Mouse (Mus musculus): Measurements from ENCODE around the gene Nsun2.

The Nsun2 gene

GRCm38 (mm10) chr13:69524158-69524530, 9.4 kb upstream of the Nsun2 start:
- DNase-seq (ENCODE audit: low spot score in 2 of 2), result no peak

GRCm38 (mm10) chr13:69525867-69526266, 7.7 kb upstream of the Nsun2 start:
- DNase-seq (ENCODE audit: low spot score in 2 of 2), result no peak

- no peak for DNase-seq (ENCODE audit: low spot score in 2 of 2)
Observed at GRCm38 (mm10) chr13:69528531-69528930, 5.0 kb upstream of the Nsun2 start.

GRCm38 (mm10) chr13:69530156-69530555, 3.4 kb upstream of the Nsun2 start:
- DNase-seq (ENCODE audit: low spot score in 2 of 2), result no peak

- DNase-seq (ENCODE audit: low spot score in 2 of 2), result no peak
Observed at GRCm38 (mm10) chr13:69530951-69531350, 2.6 kb upstream of the Nsun2 start.

GRCm38 (mm10) chr13:69531431-69531830, 2.1 kb upstream of the Nsun2 start:
- no peak for DNase-seq (ENCODE audit: low spot score in 2 of 2)

DNA sequence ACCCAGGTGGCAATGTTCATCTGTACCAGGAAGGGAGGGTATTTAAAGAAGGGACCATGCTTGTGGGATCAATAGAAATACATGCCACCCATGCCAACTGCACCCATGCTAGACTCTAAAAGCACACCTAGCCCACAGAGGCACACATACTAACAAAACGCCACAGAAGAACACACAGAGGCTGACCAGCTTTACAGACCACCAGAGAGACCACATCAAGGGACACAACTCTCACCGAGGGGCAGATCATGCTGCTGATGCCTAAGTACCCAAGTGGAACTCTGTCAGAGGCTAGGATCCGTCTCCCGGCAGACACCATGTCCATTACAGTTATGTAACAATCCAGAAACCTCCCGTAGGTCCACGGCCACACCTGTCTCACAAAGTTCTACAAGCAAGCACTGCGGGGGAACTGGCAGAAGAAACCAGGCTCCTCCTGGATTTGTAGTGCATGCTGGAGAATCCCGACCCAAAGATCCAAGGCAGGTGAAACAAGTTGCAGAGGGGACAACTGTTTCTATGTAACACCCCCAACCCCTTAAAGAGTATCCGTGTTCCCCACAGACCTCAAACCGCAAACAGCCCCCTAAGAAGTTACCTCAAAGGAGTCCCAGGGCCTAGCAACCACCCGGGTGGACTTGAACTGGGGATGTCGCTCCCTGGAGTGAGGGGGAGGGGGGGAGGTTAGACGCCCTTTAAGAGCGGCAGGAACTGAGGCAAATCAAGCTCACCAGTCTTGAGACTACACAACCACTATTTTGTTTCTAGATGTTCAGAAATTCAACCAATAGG, 1.2 kb upstream of the Nsun2 start:
- DNase-seq (ENCODE audit: low spot score in 2 of 2), result no peak

GRCm38 (mm10) chr13:69532893-69533404, 597 bp upstream of the Nsun2 start:
- no peak for DNase-seq (ENCODE audit: low spot score in 2 of 2)

- DNase-seq (ENCODE audit: low spot score in 2 of 2), result no peak
Observed at GRCm38 (mm10) chr13:69534334-69534653, 748 bp downstream of the Nsun2 start, which contains the start of gene Tent4a. Gene Tent4a, minus strand, starts transcription at chr13:69534617.

GRCm38 (mm10) chr13:69534654-69535551, 1.4 kb downstream of the Nsun2 start:
- peak; percentile 98 to 99 for DNase-seq (ENCODE audit: low spot score in 2 of 2)

DNA sequence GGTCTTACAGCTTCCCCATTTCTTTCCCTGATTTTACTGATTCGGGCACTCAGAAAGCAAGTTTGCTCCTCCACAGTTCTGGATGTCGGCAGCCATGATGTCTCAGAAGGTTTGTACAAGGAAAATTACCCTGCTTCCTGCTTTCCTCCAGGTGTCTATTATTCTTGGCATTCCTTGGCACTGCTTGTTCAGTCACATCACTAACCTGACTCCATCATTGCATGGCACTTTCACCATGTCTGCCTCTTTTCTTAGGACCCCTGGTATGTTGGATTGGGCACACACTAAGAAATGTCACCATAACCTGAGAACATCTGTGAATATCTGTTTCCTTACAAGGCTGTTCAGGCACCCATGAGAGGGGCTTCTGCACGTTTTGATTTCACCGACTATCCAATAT, 2.5 kb downstream of the Nsun2 start:
- no peak for DNase-seq (ENCODE audit: low spot score in 2 of 2)

GRCm38 (mm10) chr13:69537366-69537765, 3.8 kb downstream of the Nsun2 start:
- no peak for DNase-seq (ENCODE audit: low spot score in 2 of 2)

- DNase-seq (ENCODE audit: low spot score in 2 of 2), result no peak
Observed at GRCm38 (mm10) chr13:69538327-69538726, 4.8 kb downstream of the Nsun2 start.

DNA sequence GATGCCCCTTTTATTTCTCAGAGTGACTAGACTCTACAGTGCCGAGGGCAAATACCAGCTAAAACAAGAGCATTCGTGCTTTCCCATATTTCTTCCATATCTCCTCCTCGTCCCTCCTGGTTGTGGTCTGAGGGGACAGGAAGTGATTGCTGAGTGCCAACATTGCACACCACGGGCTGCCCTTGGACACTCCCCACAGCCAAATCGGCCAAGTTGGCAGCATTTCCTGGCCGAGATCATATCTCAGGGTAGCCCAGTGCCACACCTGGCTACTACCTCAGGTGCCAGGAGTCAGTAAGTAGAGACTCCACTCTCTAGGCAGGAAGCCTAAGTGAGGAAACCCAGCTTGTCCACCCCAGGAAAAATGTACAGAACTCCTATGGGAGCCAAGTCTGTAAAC, 7.7 kb downstream of the Nsun2 start:
- no peak for DNase-seq (ENCODE audit: low spot score in 2 of 2)

GRCm38 (mm10) chr13:69541776-69542175, 8.2 kb downstream of the Nsun2 start:
- DNase-seq (ENCODE audit: low spot score in 2 of 2), result no peak

DNA sequence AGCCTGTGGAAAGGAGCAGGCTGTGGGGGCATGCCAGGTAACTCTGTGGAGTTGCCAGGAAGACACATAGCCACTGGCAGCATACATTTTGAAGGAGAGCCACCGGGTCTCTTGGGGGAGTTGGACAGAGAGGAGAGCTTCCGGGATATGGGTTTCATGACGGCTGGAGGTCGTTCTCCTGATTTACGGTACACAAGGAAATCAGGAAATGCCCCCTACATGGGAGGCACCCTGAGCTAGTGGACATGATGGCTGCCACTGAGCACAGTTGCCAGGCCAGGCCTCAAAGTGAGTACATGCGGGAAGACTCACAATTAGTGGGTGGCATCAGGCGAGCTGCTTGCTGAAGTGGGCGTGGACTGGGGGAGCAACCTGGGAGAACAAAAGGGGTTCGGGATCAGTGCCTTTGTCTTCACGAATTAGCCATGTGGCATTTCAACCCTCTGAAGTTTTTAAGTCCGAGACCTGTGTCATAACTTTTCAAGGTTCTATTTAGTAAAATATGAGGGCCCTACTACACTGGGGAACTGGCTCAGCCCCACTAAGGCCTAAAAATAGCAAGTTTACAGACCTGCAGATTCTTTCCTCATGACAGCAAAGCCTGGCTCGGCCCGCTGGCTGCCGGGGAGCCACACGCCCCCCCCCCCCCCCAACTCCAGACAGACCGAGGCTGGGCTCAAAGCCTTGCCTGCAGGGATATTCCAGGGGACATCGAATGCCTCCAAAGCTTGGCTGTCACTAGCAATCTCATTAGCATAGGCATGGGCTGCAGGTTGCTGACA, 9.2 kb downstream of the Nsun2 start:
- DNase-seq (ENCODE audit: low spot score in 2 of 2), result no peak

- no peak for DNase-seq (ENCODE audit: low spot score in 2 of 2)
Observed at GRCm38 (mm10) chr13:69543595-69543994, 10.0 kb downstream of the Nsun2 start.

GRCm38 (mm10) chr13:69545019-69545418, 11.5 kb downstream of the Nsun2 start:
- peak; percentile 52 to 77 for DNase-seq (ENCODE audit: low spot score in 2 of 2)

- no peak for DNase-seq (ENCODE audit: low spot score in 2 of 2)
Observed at GRCm38 (mm10) chr13:69547488-69548180, 14.1 kb downstream of the Nsun2 start.

GRCm38 (mm10) chr13:69549980-69550379, 16.4 kb downstream of the Nsun2 start:
- DNase-seq (ENCODE audit: low spot score in 2 of 2), result no peak

GRCm38 (mm10) chr13:69550831-69551230, 17.3 kb downstream of the Nsun2 start:
- DNase-seq (ENCODE audit: low spot score in 2 of 2), result no peak

Data from spleen, postnatal 4 days (tissue).